Mouse (Mus musculus): Measurements from ENCODE around the gene Amhr2.
A peak's percentile ranks its signal among the peaks of the same experiment; 100 is the strongest.

Gene Amhr2

DNA sequence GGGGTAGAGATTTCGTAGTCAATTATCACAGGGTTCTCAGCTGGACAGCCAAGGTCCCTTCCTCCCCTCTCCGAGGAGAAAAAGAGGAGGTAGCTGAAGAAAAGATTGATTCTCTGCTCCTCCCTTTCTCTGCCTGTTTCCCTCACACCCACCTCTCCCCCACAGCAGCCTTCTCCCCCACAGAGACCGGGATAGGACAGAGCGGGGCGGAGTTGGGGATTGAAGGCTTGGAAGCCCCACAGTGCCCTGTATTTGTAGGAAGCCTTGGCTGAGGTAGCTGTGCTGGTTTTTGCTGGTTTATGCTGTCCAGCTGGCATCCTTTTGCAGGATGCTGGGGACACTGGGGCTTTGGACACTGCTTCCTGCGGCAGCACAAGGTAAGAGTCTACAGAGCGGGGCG is at the start of gene Amhr2:
Amhr2 (plus strand) TSS at position 222 of the 400 bp plus-strand sequence.
- H3K4me1 ChIP-seq (replicated peaks; ENCODE audit: low read depth, low read length), result peaks cover 28% of the 10 kb centered on the region
- no peaks in the 10 kb centered on the region for H3K9me3 ChIP-seq (ENCODE audit: low read length)
- TF ChIP-seq POU5F1 (IDR thresholded peaks at IDR 0.05; ENCODE audit: borderline replicate concordance, low read length) (no peak), NANOG (IDR thresholded peaks at IDR 0.05; ENCODE audit: borderline replicate concordance, low read length) (no peak), CTCF (conservative IDR thresholded peaks at IDR 0.05; ENCODE audit: low read length) (no peak)
- peak within 1 kb of the TSS; percentile 37 for H3K4me3 ChIP-seq (replicated peaks; ENCODE audit: low read length)
- no peaks in the 10 kb centered on the region for H3K36me3 ChIP-seq (ENCODE audit: insufficient read depth, low read length)
- H3K27me3 ChIP-seq (ENCODE audit: insufficient read depth, low read length), result peaks cover 6% of the 10 kb centered on the region; the same call in 1 of the 2 replicates

GRCm38 (mm10) chr15:102398629-102399028 is 46.5 kb upstream of the Amhr2 start:
- no peaks in the 10 kb centered on the region for H3K27me3 ChIP-seq (ENCODE audit: insufficient read depth, low read length)
- no peaks in the 10 kb centered on the region for H3K36me3 ChIP-seq (ENCODE audit: insufficient read depth, low read length)
- no peaks in the 10 kb centered on the region for H3K9me3 ChIP-seq (ENCODE audit: low read length)
- TF ChIP-seq NANOG (IDR thresholded peaks at IDR 0.05; ENCODE audit: borderline replicate concordance, low read length) (no peak), CTCF (conservative IDR thresholded peaks at IDR 0.05; ENCODE audit: low read length) (no peak), POU5F1 (IDR thresholded peaks at IDR 0.05; ENCODE audit: borderline replicate concordance, low read length) (no peak)
- H3K4me1 ChIP-seq (replicated peaks; ENCODE audit: low read depth, low read length), result peaks cover 89% of the 10 kb centered on the region
- H3K4me3 ChIP-seq (replicated peaks; ENCODE audit: low read length), result peak overlapping the region; percentile 75

- Histone ChIP-seq H3K9me3 (ENCODE audit: low read length) (no peaks in the 10 kb centered on the region), H3K27me3 (ENCODE audit: insufficient read depth, low read length) (no peaks in the 10 kb centered on the region), H3K4me1 (replicated peaks; ENCODE audit: low read depth, low read length) (peaks cover 88% of the 10 kb centered on the region), H3K36me3 (ENCODE audit: insufficient read depth, low read length) (no peaks in the 10 kb centered on the region), H3K4me3 (replicated peaks; ENCODE audit: low read length) (peak overlapping the region; percentile 75)
- peak; percentile 27; the same call in 1 of the 2 replicates for TF ChIP-seq NANOG (IDR thresholded peaks at IDR 0.05; ENCODE audit: borderline replicate concordance, low read length)
- TF ChIP-seq CTCF (conservative IDR thresholded peaks at IDR 0.05; ENCODE audit: low read length), result no peak
Observed at GRCm38 (mm10) chr15:102399229-102400221, 45.6 kb upstream of the Amhr2 start.

GRCm38 (mm10) chr15:102400476-102401045 is 44.6 kb upstream of the Amhr2 start:
- no peaks in the 10 kb centered on the region for H3K36me3 ChIP-seq (ENCODE audit: insufficient read depth, low read length)
- H3K4me1 ChIP-seq (replicated peaks; ENCODE audit: low read depth, low read length), result peaks cover 81% of the 10 kb centered on the region
- peak overlapping the region; percentile 75 for H3K4me3 ChIP-seq (replicated peaks; ENCODE audit: low read length)
- TF ChIP-seq CTCF (conservative IDR thresholded peaks at IDR 0.05; ENCODE audit: low read length), result no peak
- TF ChIP-seq POU5F1 (IDR thresholded peaks at IDR 0.05; ENCODE audit: borderline replicate concordance, low read length), result no peak
- no peak for TF ChIP-seq NANOG (IDR thresholded peaks at IDR 0.05; ENCODE audit: borderline replicate concordance, low read length)
- no peaks in the 10 kb centered on the region for H3K9me3 ChIP-seq (ENCODE audit: low read length)
- no peaks in the 10 kb centered on the region for H3K27me3 ChIP-seq (ENCODE audit: insufficient read depth, low read length)

DNA sequence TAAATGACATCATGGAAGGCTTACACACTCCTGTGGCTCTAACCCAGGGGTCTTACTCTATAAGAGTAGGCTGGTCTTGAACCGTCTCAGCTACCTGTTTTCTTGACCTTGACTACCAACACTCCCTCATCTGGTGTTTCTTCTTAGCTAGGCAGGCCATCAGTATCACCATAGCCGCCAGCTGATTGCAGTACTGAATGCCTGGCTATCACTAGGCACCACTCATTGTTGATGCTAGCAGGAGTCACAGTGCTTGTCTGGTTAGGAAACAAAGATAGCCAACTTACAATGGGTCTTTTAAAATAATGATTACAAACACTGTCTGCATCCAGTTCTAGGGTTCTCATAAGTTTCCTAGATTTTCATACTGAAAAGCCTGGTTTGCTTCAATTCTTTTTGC is 43.9 kb upstream of the Amhr2 start:
- Histone ChIP-seq H3K36me3 (ENCODE audit: insufficient read depth, low read length) (no peaks in the 10 kb centered on the region), H3K9me3 (ENCODE audit: low read length) (no peaks in the 10 kb centered on the region), H3K27me3 (ENCODE audit: insufficient read depth, low read length) (no peaks in the 10 kb centered on the region), H3K4me1 (replicated peaks; ENCODE audit: low read depth, low read length) (peaks cover 74% of the 10 kb centered on the region), H3K4me3 (replicated peaks; ENCODE audit: low read length) (peak overlapping the region; percentile 17)
- TF ChIP-seq NANOG (IDR thresholded peaks at IDR 0.05; ENCODE audit: borderline replicate concordance, low read length) (peak; percentile 71), CTCF (conservative IDR thresholded peaks at IDR 0.05; ENCODE audit: low read length) (no peak)

GRCm38 (mm10) chr15:102402210-102402609 is 43.0 kb upstream of the Amhr2 start:
- TF ChIP-seq POU5F1 (IDR thresholded peaks at IDR 0.05; ENCODE audit: borderline replicate concordance, low read length) (no peak), CTCF (conservative IDR thresholded peaks at IDR 0.05; ENCODE audit: low read length) (no peak), NANOG (IDR thresholded peaks at IDR 0.05; ENCODE audit: borderline replicate concordance, low read length) (no peak)
- Histone ChIP-seq H3K36me3 (ENCODE audit: insufficient read depth, low read length) (peaks cover 2% of the 10 kb centered on the region), H3K4me1 (replicated peaks; ENCODE audit: low read depth, low read length) (peaks cover 69% of the 10 kb centered on the region), H3K27me3 (ENCODE audit: insufficient read depth, low read length) (no peaks in the 10 kb centered on the region), H3K9me3 (ENCODE audit: low read length) (no peaks in the 10 kb centered on the region), H3K4me3 (replicated peaks; ENCODE audit: low read length) (peak overlapping the region; percentile 17; the same call in 1 of the 2 replicates)

GRCm38 (mm10) chr15:102404608-102405488 is 40.3 kb upstream of the Amhr2 start:
- Histone ChIP-seq H3K4me3 (replicated peaks; ENCODE audit: low read length) (peak overlapping the region; percentile 88), H3K9me3 (ENCODE audit: low read length) (no peaks in the 10 kb centered on the region), H3K4me1 (replicated peaks; ENCODE audit: low read depth, low read length) (peaks cover 77% of the 10 kb centered on the region), H3K27me3 (ENCODE audit: insufficient read depth, low read length) (no peaks in the 10 kb centered on the region), H3K36me3 (ENCODE audit: insufficient read depth, low read length) (peaks cover 28% of the 10 kb centered on the region)
- TF ChIP-seq NANOG (IDR thresholded peaks at IDR 0.05; ENCODE audit: borderline replicate concordance, low read length), result no peak
- TF ChIP-seq CTCF (conservative IDR thresholded peaks at IDR 0.05; ENCODE audit: low read length), result no peak
- no peak for TF ChIP-seq POU5F1 (IDR thresholded peaks at IDR 0.05; ENCODE audit: borderline replicate concordance, low read length)

All from E14TG2a.4 (cell line).